Mouse (Mus musculus) heart, postnatal 0 days (tissue): ENCODE results near the gene Lad1. TPM values are rescaled to one million over a fixed set of nuclear protein-coding genes. Genes with fewer than 3 reads are reported as not detected.

Source experiments
- ATAC-seq: fragments of 200-750 bp; cut with Nextera tagmentation; 2 replicates; pipeline ENCODE4 v1.8.0; 2017; ENCODE audit warnings: low read depth, moderate number of reproducible peaks, moderate library complexity; ENCODE audit not compliant: insufficient read depth
- DNase-seq: peaks from one replicate; pipeline ENCODE4 v3.0.0-alpha.2; 2016; ENCODE audit warnings: low spot score
- H3K27ac ChIP-seq: fragments of 300-500 bp; sonication (generic); 2 replicates; pipeline ENCODE4 v1.5.1; 2014; ENCODE audit warnings: low read depth, mild to moderate bottlenecking
- H3K27me3 ChIP-seq: fragments of 300-500 bp; sonication (generic); 2 replicates; pipeline ENCODE4 v1.6.1; 2014; ENCODE audit warnings: low read length, mixed read lengths; ENCODE audit not compliant: control insufficient read depth, insufficient read depth
- H3K36me3 ChIP-seq: fragments of 300-500 bp; sonication (generic); replicated peaks from 2 replicates; pipeline ENCODE4 v1.6.1; 2014; ENCODE audit warnings: low read length, mixed read lengths; ENCODE audit not compliant: control insufficient read depth, insufficient read depth
- H3K4me1 ChIP-seq: fragments of 300-500 bp; sonication (generic); 2 replicates; pipeline ENCODE4 v1.6.1; 2014; ENCODE audit warnings: antibody characterized with exemption; ENCODE audit not compliant: control insufficient read depth, insufficient read depth
- H3K4me2 ChIP-seq: fragments of 300-500 bp; sonication (generic); 2 replicates; pipeline ENCODE4 v1.6.1; 2014; ENCODE audit warnings: low read depth, mild to moderate bottlenecking, low read length, moderate library complexity
- H3K4me3 ChIP-seq: fragments of 300-500 bp; sonication (generic); 2 replicates; pipeline ENCODE4 v1.5.1; 2014; ENCODE audit warnings: low read depth, low read length
- H3K9ac ChIP-seq: fragments of 300-500 bp; sonication (generic); replicated peaks from 2 replicates; pipeline ENCODE4 v1.6.1; 2014; ENCODE audit warnings: low read depth, low read length, mixed read lengths
- H3K9me3 ChIP-seq: fragments of 300-500 bp; sonication (generic); replicated peaks from 2 replicates; pipeline ENCODE4 v1.6.1; 2016; ENCODE audit warnings: low read length; ENCODE audit not compliant: control insufficient read depth
- CTCF ChIP-seq: IDR thresholded peaks from 2 replicates; pipeline ENCODE4 v1.5.1; 2016; ENCODE audit warnings: antibody characterized with exemption, control low read depth, low read depth
- EP300 ChIP-seq: IDR thresholded peaks from 2 replicates; pipeline ENCODE4 v1.6.1; 2016; ENCODE audit warnings: antibody characterized with exemption, low read depth
- WGBS: fragments of 180-500 bp; shearing (Covaris S2); extraction: QIAGEN DNeasy Blood & Tissue Kit; methylation state at CpG from one replicate; pipeline ENCODE4 v1.1.7; 2014; 5-methylcytosine and 5-hydroxymethylcytosine counted together
- polyA plus RNA-seq: library from polyadenylated mRNA; unstranded; fragments of >200 nt; fragmentation: Nextera tagmentation; extraction: Ambion mirVana; gene quantifications from 2 replicates; pipeline ENCODE4 v1.2.1, GENCODE M21; 2015
- total RNA-seq: library from RNA; depleted of rRNA; stranded (reverse); fragments of >200 nt; gene quantifications from 2 replicates; pipeline ENCODE4 v1.2.3, GENCODE M21; 2014; ENCODE audit warnings: low replicate concordance

Gene Lad1
- total and polyA plus RNA-seq, 2 experiments from 2014 or later = 11.1 to 32.9 TPM

DNA sequence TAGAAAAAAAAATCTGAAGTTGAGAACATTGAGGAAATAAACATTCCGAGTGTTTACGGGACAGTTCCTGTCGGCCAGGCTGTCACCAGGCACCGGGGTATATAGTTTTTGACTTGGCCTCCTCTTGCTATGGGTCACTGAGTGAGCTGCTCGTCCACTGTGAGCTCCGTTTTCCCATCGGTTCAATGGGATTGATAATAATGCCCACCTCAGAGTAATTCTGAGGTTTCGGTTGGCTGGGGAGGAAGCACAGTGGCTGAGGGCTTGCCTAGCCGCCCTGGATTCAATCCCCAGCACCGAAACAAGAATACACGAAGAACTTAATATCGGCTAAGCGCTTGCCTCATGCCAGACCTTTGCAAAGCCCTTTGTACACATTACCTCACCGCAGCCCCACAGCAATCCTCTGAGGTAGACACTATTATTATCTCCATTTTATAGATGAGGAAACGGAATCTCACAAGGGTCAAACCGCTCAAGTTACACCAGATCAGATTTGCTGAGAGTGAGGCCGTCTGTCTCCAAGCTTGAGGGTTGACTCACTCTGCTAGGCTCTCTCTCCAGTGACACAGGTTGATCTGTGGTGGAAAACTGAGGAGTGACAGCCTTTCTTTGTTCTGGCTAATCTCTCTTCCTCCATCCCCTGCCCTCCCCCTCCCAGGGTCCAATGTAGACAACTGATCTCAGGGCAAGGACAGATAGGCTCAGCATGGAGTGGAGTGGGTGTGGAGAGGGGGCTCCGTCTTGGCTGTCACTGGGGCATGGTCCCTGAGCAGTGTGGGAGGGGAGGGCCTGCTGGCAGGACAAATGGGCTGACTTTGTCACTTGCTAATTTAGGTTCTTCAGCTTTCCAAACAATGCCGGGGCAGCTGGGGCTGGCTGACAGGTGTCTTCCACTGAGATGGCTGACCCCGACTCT is 23.9 kb upstream of the Lad1 start:
- H3K27me3 ChIP-seq = no peaks in the 10 kb centered on the region
- 10% methylated on average over 20 of the region's 20 CpGs for WGBS
- peak overlapping the region; percentile 25 for H3K4me3 ChIP-seq
- peak overlapping the region; percentile 55 for H3K4me2 ChIP-seq
- TF ChIP-seq CTCF (no peak), EP300 (peak; percentile 69)
- ATAC-seq = peak; percentile 48
- peak overlapping the region; percentile 75 for H3K27ac ChIP-seq
- peaks cover 52% of the 10 kb centered on the region for H3K4me1 ChIP-seq
- H3K9me3 ChIP-seq = no peaks in the 10 kb centered on the region
- DNase-seq = peak; percentile 81
- H3K36me3 ChIP-seq = no peaks in the 10 kb centered on the region
- peak overlapping the region; percentile 47 for H3K9ac ChIP-seq

DNA sequence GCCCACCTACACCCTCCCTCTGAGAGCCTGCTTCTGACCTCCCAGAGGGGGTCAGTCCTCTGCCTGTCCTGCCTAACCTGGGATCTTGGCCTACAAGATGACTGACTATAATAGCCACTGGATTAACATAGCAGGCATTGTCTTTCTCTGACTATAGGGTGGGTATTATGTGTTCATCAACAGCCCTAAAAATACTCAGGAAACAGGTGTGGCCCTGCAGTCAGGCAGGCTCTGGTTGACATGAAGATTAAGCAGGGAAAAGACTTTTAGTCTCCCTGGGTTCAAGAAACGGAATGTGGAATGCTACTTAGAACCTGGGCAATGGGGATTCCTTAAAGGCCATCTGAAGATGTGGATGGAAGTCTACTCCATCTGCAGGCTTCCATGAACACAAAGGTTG is 19.9 kb upstream of the Lad1 start:
- 60% methylated on average over 1 of the region's 1 CpGs for WGBS
- peak overlapping the region; percentile 95 for H3K27ac ChIP-seq
- no peak for TF ChIP-seq EP300
- no peak for TF ChIP-seq CTCF
- H3K9ac ChIP-seq = 0 out of 2 replicates have a peak overlapping the region, but pooled peaks have one; percentile 68
- ATAC-seq = no peak
- H3K4me1 ChIP-seq = peaks cover 57% of the 10 kb centered on the region
- H3K4me3 ChIP-seq = no peak overlapping the region
- H3K9me3 ChIP-seq = no peaks in the 10 kb centered on the region
- DNase-seq = no peak
- H3K27me3 ChIP-seq = no peaks in the 10 kb centered on the region
- 0 out of 2 replicates have a peak overlapping the region, but pooled peaks have one; percentile 57 for H3K4me2 ChIP-seq
- 0 out of 2 replicates have a peak, but pooled peaks cover 7% of the 10 kb centered on the region for H3K36me3 ChIP-seq

DNA sequence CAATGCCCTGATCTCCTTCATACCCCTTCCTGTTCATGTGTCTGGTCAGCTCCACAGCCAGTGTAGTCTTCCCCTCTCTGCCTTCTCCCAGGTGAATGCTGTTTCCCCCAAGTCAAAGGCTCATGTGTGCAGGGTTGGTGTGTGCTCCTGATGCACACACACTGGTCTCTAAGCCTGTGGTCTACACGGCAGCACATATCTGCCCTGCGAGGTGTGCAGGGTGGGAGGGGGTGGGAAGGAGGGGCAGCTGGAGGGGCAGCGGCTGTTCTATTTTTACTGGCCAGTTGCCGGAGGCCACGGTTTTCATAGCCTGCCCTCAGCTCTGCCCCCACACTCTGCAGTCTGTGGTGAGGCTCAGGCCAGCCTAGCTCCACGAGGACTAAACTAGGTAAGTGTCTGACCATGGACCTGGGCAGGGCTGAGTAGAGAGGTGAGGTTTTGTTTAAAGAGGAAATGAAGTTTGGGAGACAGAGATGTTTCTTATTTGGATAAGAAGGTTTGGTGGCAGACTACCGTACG is 19.2 kb upstream of the Lad1 start:
- ATAC-seq (peak; percentile 47), DNase-seq (peak; percentile 85)
- Histone ChIP-seq H3K4me3 (peak overlapping the region; percentile 48), H3K27ac (peak overlapping the region; percentile 95), H3K36me3 (0 out of 2 replicates have a peak, but pooled peaks cover 7% of the 10 kb centered on the region), H3K9ac (peak overlapping the region; percentile 68), H3K4me2 (peak overlapping the region; percentile 57), H3K9me3 (no peaks in the 10 kb centered on the region), H3K4me1 (peaks cover 51% of the 10 kb centered on the region), H3K27me3 (no peaks in the 10 kb centered on the region)
- 15% methylated on average over 8 of the region's 8 CpGs for WGBS
- TF ChIP-seq CTCF (no peak), EP300 (no peak)

DNA sequence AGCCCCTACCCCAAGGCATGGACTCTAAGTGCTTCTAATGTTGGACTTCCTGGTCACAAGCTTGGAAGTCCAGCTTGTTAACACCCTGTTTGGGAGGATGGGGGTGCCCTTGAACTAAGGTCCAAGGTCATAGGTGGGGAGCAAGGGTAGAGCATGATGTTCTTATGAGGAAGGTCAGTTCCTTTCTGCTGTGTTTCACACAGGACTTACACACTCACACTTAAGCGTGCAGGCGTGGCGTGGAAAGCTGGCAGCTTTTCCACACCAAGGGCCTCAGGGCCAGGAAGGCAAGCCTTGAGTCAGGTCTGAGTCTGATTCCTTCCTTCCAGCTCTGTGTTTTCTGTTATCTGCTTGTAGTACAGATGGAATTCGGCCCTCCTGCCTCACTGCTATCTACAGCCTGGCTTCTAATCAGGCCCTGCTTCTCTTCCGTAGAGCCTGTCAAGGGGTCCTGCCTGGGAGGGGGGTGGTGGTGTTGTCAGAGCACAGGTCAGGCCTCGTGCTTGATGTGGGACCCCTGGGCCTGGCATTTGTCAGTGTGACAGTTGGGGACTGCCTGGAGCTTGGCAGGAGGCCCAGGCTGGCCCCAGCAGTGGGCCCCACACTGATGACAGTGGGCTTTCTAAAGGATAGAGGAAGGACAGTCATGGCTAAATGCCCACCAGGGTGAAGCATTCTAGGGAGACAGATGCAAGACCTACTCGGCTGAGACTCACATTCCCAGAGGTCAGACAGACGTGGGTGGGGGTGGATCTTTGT is 18.0 kb upstream of the Lad1 start:
- peak overlapping the region; percentile 68 for H3K9ac ChIP-seq
- peak overlapping the region; percentile 48 for H3K4me3 ChIP-seq
- peak overlapping the region; percentile 95 for H3K27ac ChIP-seq
- 17% methylated on average over 8 of the region's 8 CpGs for WGBS
- H3K4me1 ChIP-seq = peaks cover 39% of the 10 kb centered on the region
- H3K27me3 ChIP-seq = no peaks in the 10 kb centered on the region
- H3K4me2 ChIP-seq = peak overlapping the region; percentile 57
- peak; percentile 99 for TF ChIP-seq EP300
- no peak for TF ChIP-seq CTCF
- peak; percentile 91 for DNase-seq
- H3K36me3 ChIP-seq = peaks cover 12% of the 10 kb centered on the region; the same call in 1 of the 2 replicates
- peak; percentile 87 for ATAC-seq
- H3K9me3 ChIP-seq = no peaks in the 10 kb centered on the region

DNA sequence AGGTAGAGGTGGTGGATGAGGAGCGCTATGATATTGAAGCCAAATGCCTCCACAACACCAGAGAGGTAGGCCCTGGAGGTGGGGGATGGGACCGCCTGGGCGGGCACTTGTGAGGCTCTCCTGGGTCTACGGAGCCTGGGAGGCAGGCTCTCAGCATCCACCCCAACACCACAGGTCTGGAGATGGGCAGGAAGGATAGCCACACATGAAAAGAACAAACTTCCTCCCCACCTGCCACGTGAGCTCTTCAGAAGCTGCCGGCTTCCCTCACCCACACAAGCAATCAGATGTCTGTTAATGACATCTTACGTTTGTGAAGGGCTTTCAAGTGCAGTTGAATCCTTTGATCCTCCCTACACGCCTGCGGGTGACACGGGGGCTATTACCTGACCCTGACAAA is 10.9 kb upstream of the Lad1 start:
- no peak for TF ChIP-seq CTCF
- no peak for TF ChIP-seq EP300
- no peak overlapping the region for H3K4me3 ChIP-seq
- peak overlapping the region; percentile 39 for H3K27ac ChIP-seq
- H3K4me1 ChIP-seq = peaks cover 7% of the 10 kb centered on the region; the same call in 1 of the 2 replicates
- H3K9ac ChIP-seq = no peak overlapping the region
- H3K4me2 ChIP-seq = no peak overlapping the region
- H3K27me3 ChIP-seq = no peaks in the 10 kb centered on the region
- ATAC-seq (peak; percentile 16; the same call in 1 of the 2 replicates), DNase-seq (no peak)
- WGBS = 33% methylated on average over 10 of the region's 10 CpGs
- H3K36me3 ChIP-seq = peaks cover 52% of the 10 kb centered on the region
- H3K9me3 ChIP-seq = no peaks in the 10 kb centered on the region
